Mouse (Mus musculus) right cerebral cortex, postnatal 25 days (tissue): ENCODE data around the gene Fam110c.

ENCODE experiments used
- DNase-seq: peaks from one replicate; pipeline ENCODE4 v3.0.0; 2022

The Fam110c gene

DNA sequence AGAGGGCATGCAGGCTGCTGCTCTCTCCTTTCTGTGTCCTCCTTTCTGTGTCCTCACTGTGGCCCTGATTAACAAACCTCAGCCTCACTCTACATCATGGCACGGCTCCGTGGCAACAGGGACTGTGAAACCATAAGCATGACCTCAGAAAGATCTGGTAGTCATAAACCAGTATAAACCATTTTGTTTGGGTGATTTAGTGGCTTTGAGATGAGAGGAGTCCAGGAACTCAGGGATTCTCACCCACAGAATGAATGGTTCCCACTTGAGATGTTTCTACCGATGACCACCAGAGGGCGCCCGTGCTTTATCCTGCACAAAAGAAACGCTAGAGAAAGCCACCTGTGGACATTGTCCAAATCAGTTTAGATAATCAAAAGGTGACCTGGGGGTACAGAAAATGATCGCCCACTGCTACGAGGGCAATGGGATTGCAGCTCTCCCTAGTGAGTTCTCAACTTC is 42.4 kb downstream of the Fam110c start:
- DNase-seq, result peak; percentile 32

DNA sequence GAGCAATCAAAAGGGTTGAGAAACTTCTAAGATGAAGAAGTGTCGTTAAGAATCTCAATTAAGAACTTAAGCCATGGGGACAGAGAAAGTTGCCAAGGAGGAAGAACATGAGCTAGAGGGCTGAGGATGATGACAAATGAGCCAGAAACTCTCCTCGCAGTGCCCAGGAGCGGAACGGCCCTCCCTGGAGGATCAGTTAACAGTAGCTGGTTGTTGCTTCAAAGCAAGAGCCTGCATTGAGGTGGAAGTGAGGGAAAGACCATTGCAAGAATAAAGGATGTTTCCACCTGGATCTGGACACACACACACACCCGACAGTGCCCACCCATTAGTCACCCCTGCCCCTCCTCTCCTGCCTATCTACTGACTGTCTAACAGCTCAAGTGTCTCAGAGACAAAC is 46.9 kb downstream of the Fam110c start:
- DNase-seq, result no peak

DNA sequence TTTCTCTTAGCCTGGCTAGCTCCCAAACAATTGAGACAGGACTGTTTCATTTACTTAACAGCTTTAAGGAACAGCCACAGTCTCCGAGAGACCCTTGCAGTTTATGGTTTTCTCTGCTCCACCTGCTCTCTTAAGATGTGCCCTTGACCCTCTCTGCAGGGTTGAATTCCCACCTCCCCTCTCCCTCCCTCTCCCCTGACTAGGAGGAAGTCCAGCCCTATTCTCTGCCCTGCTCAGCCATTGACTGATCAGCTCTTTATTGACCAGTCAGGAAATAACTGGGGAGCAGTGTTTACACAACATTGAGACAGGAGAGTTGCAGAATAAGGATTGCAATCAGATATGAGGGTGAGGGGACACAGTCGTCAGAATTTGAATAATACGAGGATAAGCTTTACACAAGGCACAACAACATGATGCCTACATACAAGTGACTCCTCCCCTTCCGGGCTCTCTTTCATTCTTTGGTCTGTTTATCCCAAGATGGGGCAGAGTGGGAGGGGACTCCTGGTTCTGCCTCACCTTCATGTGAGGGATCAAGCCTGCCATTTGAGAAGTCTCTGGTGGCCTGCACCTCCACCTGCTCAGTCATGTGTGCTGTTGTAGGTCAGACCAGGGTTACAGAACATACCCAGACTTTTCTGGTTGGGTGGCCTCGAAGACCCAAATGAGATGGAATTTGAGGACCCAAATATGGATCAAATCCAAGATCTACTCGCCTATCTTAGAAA is 49.4 kb downstream of the Fam110c start:
- DNase-seq, result no peak

DNA sequence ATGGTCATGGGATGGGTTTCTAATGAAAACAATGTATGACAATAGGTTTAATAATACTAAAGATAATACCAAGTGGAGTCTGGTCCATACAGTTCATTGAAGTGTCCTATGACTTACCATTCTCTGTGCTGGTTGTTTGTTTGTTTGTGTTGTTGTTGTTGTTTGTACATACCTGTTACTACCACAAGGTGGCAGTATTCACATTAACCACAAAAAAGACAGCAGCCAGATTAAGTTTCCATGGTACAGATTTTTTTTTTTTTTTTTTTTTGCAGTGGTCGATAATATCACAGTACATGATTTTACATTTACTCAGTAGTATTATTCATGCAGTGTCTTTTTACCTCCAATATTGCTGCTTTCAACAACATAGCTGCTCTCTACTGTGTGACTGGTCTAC is 52.4 kb downstream of the Fam110c start:
- no peak for DNase-seq

DNA sequence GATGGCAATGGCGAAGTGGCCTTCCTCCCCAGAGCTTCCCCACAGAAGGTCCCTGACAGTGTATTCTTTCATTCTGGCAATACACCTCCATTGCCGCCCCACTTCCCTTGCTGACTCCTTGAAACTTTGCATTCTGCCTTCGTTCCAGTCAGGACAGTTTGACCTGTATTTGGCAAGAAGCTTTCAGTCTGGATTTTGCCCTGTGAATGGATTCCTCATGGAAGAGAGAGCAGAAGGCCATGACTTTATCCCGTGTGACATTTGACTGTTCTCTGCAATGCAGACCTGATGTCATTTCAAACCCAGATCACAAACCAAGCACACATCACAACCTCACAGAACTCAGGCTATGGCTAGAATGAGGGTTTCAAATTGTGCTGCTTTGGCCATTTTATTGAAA is 55.9 kb downstream of the Fam110c start:
- DNase-seq, result no peak
